Mouse (Mus musculus) right cerebral cortex, adult 18-20 months (tissue): ENCODE results near the gene Ptprs.
A peak's percentile ranks its signal among the peaks of the same experiment; 100 is the strongest.

Experiments used
- DNase-seq: peaks from one replicate; pipeline ENCODE4 v3.0.0; 2022; ENCODE audit warnings: mixed read lengths

The Ptprs gene

DNA sequence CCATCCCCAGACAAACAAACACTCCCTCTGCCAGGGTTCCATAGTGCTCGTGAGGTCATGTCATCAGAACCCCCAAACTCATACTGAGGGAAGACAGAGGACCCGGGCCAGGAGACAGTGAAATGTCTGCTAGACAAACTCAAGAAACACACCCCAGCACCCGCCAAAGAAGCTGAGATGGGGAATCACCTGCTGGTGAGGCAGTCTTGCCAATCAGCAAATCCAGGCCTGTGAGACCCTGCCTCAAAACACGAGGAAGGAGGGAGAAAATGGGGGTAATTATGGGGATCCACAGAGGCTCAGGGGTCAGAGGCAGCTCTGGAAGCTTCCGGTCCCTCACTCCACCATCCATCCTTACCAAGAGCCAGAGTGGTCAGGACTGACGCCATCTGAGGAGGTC is 9.5 kb downstream of the Ptprs start:
- DNase-seq: no peak

DNA sequence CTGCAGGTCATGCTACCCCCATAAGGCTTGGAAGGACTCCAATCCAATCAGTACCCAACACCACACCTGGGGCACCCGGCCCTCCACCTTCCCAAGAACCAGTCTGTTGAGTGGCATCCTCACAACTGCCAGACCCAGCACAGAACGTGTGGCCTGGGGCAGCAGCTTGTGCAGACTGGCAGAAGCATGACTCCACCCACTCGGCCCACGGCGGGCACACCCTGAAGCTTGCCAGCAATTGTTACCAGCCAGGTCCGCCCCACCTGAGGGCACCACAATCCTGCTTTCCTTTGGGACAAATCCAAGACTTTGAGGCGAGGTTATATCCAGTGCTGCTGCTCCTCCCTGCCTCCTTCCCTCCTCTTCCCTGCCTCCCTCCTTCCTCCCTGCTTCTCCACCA is 11.5 kb downstream of the Ptprs start:
- DNase-seq: no peak

- no peak for DNase-seq
These were observed 11.9 kb downstream of the Ptprs start for GRCm38 (mm10) chr17:56464345-56464744.

- DNase-seq: no peak
These were observed 12.8 kb downstream of the Ptprs start for GRCm38 (mm10) chr17:56463500-56463899.

- DNase-seq: no peak
These were observed 13.3 kb downstream of the Ptprs start for GRCm38 (mm10) chr17:56462835-56463455.

DNA sequence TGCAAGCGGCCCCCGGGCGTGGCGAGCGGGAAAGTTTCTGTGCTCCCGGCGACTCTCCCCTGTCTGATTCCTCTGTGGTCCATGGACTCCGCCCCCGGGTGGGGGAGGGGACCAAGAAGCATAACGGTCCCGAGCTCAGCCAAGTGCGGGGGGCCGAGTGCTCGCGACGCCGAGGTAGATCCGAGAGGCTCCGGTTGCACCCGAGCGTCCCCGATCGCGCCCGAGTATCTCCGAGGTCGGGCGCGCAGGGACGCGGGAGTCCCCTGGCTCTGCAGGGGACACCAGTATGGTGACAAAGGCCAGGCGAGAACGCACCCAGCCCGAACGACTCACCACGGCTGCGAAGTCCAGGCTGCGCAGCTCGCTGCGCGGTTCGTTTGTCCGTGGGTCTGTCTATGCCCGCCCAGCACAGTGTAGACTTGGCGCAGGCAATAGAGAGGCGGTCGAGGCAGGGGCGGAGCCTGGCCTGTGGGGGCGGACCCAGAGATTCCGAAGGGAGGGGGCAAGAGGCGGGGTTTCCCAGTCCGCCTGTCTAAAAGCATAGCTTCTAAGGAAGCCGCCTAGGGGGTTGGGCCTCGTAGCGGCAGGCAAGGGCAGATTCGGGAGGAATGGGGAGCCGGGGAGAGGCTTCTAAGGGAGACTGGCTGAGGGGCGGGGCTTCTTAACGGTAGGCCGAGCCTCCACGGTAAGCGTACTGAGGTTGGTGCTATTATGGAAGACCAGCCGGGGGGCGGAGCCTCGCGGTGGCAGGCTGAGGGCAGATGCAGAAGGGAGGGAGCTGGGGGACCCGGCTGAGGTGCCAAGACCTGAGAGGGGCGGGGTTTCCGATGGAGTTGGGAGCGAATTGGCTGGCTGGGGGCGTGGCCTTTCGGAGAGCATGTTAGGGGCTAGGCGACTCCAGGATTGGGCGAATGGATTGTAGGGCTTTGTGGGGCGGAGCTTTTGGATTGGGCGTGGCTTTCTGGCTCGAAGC is 14.2 kb downstream of the Ptprs start:
- peak; percentile 98 for DNase-seq

- DNase-seq: no peak
These were observed 15.4 kb downstream of the Ptprs start for GRCm38 (mm10) chr17:56460876-56461275.

DNA sequence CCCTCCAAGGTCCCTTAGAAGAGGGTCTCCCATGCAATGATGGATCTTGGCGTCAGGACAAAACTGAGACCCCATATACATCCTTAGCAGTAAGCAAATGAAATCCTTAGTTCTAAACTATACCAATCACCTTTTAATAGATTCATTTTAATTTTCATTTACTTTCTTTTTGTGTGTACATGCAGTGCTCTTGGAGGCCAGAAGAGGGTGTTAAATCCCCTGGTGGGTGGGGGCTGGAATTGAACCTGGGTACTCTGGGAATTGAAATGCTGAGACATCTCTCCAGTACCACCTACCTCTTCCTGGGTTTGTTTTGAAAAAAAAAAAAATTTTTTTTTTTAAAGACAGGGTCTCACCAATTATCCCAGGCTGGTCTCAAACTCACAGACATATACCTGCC is 18.8 kb downstream of the Ptprs start:
- DNase-seq: no peak

DNA sequence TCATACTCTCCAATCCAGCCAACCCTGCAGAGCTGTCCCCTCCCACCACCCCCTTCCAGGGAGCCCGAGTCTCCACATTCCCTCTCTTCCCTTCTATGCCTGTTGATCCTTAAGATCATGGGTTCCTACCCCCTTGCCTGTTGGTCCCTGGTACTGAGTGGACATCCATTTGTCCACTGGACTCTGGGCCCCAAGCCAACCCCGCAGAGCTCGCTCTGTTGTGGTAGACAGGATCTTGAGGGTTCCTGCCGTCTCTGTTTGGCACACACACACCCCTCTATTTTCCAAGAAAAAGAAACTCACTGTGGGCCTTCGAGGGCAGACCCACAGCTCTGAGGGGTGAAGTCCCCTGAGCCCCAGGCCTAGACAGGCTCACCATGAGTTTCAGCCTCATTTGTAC is 19.9 kb downstream of the Ptprs start:
- no peak for DNase-seq

- no peak for DNase-seq
These were observed 22.6 kb downstream of the Ptprs start for GRCm38 (mm10) chr17:56453689-56454088.

DNA sequence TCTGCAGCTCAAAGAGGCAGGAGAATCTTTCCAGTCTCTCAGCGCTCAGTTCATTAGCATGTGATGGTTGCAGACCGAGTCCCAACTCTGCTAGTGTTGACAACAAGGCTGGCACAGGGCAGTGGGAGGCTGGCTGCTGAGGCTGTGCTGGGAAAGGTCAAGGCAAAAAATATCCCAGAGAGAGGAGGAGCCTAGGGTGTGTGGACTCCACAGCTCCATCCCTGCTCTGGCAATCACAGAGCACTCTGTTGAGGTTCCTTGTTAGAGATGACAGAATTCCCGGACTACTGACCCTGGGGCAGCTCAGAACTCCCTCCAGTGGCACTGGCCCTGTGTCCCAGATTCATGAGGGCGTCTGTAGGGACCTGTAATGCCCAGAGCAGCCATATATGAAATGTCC is 23.0 kb downstream of the Ptprs start:
- no peak for DNase-seq

- no peak for DNase-seq
These were observed 28.6 kb downstream of the Ptprs start for GRCm38 (mm10) chr17:56447716-56448115.

- peak; percentile 76 for DNase-seq
These were observed 30.9 kb downstream of the Ptprs start for GRCm38 (mm10) chr17:56445397-56445796.

- DNase-seq: no peak
These were observed 31.5 kb downstream of the Ptprs start for GRCm38 (mm10) chr17:56444771-56445170.

DNA sequence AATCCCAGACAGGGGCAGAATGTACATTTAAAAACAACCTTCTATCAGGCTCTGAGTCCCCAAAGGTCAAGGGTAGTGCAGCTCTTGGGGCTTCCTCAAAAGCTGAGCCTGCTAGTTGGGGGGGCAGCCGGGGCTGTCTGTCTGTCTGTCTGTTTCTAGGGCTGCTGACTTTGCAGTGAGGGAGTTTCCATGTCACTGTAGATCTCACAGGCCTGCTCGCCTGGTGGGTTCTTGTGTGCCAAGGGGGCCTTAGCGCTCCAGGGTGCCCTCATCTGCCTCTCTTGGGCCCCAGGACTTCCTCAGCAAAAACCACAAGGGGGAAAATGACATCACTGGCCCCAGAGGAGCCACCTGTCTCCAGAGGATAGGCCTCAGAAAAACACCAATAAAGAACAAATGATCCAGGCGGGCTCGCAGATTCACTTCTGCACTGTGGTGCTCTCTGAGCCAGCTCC is 32.9 kb downstream of the Ptprs start:
- no peak for DNase-seq

DNA sequence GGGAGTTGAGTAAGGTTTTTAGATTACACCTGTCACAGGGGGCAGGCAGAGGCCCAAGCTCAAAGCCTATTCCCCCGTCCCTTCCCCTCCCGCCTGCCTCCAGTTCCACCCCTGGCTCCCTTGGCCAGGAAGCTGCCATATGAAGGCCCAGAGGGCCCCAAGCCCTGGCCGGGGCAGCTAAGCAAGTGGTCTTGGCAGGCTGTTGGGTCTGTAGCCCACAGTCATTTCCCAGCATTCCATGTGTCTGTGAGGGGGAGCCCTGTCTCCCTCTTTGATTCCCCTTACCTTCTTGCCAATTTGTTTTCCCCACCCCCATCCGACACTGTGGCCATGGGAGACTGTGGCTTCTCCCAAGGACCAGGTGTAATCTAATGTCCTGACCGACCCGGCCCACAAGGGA is 34.0 kb downstream of the Ptprs start:
- no peak for DNase-seq

DNA sequence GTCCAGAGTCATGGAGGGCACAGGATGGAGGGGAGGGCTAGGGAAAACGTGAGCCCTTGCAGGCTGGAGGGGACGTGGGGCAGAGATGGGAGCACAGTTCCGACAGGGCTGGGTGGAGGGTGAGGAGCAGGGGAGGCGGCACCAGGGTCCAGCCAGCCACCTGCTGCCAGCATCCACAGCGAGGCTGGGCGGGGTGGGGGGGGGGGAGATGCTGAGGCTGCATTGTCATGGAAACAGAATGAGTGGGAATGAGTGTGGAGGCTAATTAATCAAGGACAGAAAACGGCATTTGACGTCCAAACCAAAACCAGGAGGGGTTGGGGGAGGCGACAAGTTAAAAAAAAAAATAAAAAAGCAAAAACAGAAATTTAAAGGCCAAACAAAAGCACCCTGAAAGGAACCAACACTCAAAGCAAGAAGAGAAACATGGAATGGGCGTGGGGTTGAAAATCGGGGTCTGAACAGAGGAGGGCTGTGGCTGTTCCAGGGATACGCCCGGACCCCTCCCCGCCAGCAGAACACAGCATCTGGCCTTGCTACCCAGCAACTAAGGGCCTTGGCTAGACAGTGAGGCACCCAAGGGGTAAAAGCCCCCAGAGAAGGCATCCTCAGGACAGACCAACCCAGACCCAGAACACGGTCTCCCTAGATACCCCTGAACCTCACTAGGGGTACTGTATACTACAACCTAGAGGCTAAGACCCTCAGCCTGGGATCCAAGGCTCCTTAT is 36.4 kb downstream of the Ptprs start:
- DNase-seq: no peak

DNA sequence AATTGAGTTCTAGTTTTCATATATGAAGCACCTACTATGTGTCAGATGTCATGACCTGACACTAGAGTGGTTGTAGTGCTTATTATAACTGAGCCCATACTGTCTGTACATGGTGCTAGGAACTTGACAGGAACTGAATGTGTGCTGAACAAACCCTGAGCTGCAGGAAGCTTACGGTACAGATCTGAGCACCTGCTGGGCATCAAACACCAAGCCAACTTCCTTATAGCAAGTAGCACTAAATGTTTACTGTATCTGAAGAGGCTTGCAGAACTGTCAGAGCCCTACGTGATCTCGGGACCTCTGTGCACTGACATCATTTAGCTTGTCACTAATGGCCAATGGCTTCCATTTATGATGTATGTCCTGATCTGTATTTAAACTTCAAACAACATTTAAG is 44.7 kb downstream of the Ptprs start:
- no peak for DNase-seq

DNA sequence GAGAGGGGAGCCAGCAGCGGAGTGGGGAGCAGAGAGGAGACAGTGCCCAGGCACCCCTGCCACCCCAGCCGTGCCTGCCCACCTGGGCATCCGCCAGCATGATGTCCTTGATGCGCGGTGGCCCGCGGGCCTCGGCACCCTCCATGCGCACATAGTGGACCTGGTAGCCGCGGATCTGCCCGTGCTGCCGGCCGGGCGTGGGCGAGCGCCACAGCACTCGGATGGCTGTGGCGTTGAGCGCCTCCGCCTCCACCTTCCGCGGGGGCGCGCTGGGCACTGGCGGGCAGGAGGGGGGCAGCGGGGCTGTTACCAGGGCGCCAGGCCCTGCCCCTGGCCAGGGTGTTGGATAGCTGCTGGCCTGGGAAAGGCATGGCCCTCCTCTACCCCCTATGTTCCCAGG is 48.4 kb downstream of the Ptprs start:
- peak; percentile 60 for DNase-seq

DNA sequence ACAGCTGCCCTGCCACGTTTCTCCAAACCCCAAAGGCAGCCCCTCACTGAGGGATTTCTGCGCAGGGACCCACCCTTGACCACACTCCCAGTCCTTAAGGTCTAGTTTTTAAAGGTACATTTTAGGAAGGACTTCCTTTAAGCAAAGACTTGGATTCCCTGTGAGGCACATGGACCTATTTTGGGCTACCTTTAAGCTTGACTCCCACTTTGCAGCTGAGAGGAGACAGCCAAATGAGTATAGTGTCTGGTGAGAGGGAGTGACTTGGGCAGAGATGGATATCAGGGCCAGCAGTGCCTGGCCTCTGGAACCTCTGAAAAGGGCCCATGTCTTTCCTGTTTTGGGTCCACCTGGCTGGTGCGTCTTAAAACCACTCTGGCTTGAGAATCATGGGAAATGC is 50.3 kb downstream of the Ptprs start:
- DNase-seq: no peak

DNA sequence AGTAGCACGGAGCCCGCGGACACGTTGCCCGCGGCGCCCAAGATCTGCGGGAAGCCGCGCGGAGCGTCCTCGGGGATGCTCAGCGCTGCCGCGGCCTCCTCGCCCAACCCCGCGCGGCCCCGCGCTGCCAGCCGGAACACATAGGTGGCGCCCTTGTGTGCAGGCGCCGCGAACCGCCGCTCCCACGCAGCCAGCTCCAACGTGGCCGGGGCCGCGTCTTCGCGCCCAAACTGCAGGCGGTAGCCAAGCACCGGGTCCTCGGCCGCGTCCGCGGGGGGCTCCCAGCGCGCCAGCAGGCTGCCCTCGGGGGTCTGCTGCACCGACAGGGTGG is 50.7 kb downstream of the Ptprs start:
- DNase-seq: peak; percentile 82

- no peak for DNase-seq
These were observed 51.3 kb downstream of the Ptprs start for GRCm38 (mm10) chr17:56424726-56425583.

GRCm38 (mm10) chr17:56420022-56420421 is 56.3 kb downstream of the Ptprs start:
- DNase-seq: no peak
